ENCODE assay signal across 11 mouse cellular contexts in the genomic region with DNA sequence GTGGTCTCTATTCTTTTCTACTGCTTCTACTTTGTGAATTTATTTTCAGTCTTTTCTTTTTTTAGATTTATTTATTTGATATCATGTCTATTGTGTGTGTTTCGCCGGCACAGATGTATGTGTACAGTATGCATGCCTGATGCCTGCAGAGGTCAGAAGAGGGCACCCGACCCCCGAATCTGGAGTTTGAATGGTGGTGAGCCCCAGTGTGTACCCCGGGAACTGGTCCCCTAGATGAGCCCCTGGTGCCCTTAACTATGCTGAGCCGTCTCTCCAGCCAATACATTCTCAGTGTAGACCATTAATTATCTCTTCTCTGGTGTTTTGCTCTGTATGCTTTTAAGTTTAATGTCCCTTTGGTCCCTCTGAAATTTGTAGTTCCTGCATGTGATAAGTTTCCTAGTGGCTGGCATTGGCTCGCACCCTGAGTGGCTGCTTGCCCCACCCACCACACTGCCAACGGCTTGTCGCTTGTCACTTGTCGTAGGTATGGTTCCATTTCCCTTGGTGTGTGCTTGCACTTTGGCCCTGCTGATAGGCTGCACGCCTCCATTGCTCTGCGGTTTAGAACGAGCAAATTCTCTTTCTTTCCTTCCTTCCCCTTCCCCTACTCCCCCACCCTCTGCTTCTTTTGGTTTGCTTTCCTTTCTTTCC. TPM values are rescaled to one million over a fixed set of nuclear protein-coding genes. Genes with fewer than 3 reads are reported as not detected.
DNase-seq lines count a peak whose midpoint lies in the region; ATAC-seq and TF ChIP-seq lines count a peak whose summit lies in the region.
"Had no signal": no experiment of that assay in that cellular context is flagged by ENCODE, and none has a peak within 500 bp of the region (broad histone marks: within the 10 kb centered on the region; RNA-seq: fewer than 3 reads in every experiment).

No protein-coding gene starts in this region.

- DNase-seq in heart, embryonic 10.5 days (ENCODE audit: low spot score) = no peak
- DNase-seq in heart, postnatal 4 days = no peak
- DNase-seq in midbrain, embryonic 10.5 days (ENCODE audit: low spot score) = no peak
- no peak for DNase-seq in midbrain, embryonic 14.5 days
- DNase-seq in liver, embryonic 13.5 days = no peak
- DNase-seq in stomach, postnatal 0 days (ENCODE audit: low spot score) = peak; percentile 80
- DNase-seq in layer of hippocampus, adult 11-12 months (ENCODE audit: low spot score) = no peak
- no peak for DNase-seq in right cerebral cortex, postnatal 4 days

- TF ChIP-seq EP300 in stomach, postnatal 0 days (optimal IDR thresholded peaks at IDR 0.05) = no peak

- no peak overlapping the region for H3K9ac ChIP-seq in midbrain, embryonic 14.5 days (replicated peaks; ENCODE audit: low read length)
- no peak overlapping the region for H3K9ac ChIP-seq in liver, embryonic 13.5 days
- no peak overlapping the region for H3K9ac ChIP-seq in stomach, postnatal 0 days (ENCODE audit: low read length)

- no peak for ATAC-seq in midbrain, embryonic 14.5 days (ENCODE audit: low FRiP score, low TSS enrichment)
- peak; percentile 22; the same call in 1 of the 2 replicates for ATAC-seq in liver, embryonic 13.5 days (ENCODE audit: low read depth)
- ATAC-seq in stomach, postnatal 0 days (ENCODE audit: low FRiP score, low TSS enrichment) = peak; percentile 43; the same call in 1 of the 2 replicates
- ATAC-seq: inflammation-experienced regulatory T-cells, adult 6 months had no signal

- no peaks in the 10 kb centered on the region for H3K27me3 ChIP-seq in heart, embryonic 10.5 days (ENCODE audit: insufficient read depth, poor library complexity, severe bottlenecking)
- no peaks in the 10 kb centered on the region for H3K27me3 ChIP-seq in midbrain, embryonic 10.5 days (ENCODE audit: low read depth, poor library complexity, severe bottlenecking)
- H3K27me3 ChIP-seq in midbrain, embryonic 14.5 days (ENCODE audit: control insufficient read depth, insufficient read depth, low read length) = no peaks in the 10 kb centered on the region
- H3K27me3 ChIP-seq in liver, embryonic 13.5 days = no peaks in the 10 kb centered on the region
- H3K27me3 ChIP-seq in stomach, postnatal 0 days (ENCODE audit: control insufficient read depth, insufficient read depth, low read length) = no peaks in the 10 kb centered on the region

- H3K4me3 ChIP-seq in heart, embryonic 10.5 days = no peak overlapping the region
- no peak overlapping the region for H3K4me3 ChIP-seq in midbrain, embryonic 10.5 days
- no peak overlapping the region for H3K4me3 ChIP-seq in midbrain, embryonic 14.5 days (replicated peaks; ENCODE audit: low read depth, low read length)
- H3K4me3 ChIP-seq in liver, embryonic 13.5 days (replicated peaks) = no peak overlapping the region
- H3K4me3 ChIP-seq in stomach, postnatal 0 days (ENCODE audit: low read depth, low read length) = no peak overlapping the region
- H3K4me3 ChIP-seq: erythroblast, embryonic 14.5 days; limb, embryonic 10.5 days had no signal

- no peak for TF ChIP-seq CTCF in stomach, postnatal 0 days (IDR thresholded peaks at IDR 0.05; ENCODE audit: low read depth)

- WGBS in heart, embryonic 10.5 days = 66% methylated on average over 13 of the region's 13 CpGs
- 90% methylated on average over 13 of the region's 13 CpGs for WGBS in midbrain, embryonic 10.5 days
- WGBS in midbrain, embryonic 14.5 days = 89% methylated on average over 13 of the region's 13 CpGs
- 35% methylated on average over 13 of the region's 13 CpGs for WGBS in liver, embryonic 13.5 days (ENCODE audit: insufficient replicate concordance)
- 60% methylated on average over 13 of the region's 13 CpGs for WGBS in stomach, postnatal 0 days

- H3K9me3 ChIP-seq in heart, embryonic 10.5 days = no peaks in the 10 kb centered on the region
- H3K9me3 ChIP-seq in midbrain, embryonic 10.5 days (replicated peaks) = no peaks in the 10 kb centered on the region
- no peaks in the 10 kb centered on the region for H3K9me3 ChIP-seq in midbrain, embryonic 14.5 days (ENCODE audit: control insufficient read depth, low read length)
- no peaks in the 10 kb centered on the region for H3K9me3 ChIP-seq in liver, embryonic 13.5 days (replicated peaks)
- no peaks in the 10 kb centered on the region for H3K9me3 ChIP-seq in stomach, postnatal 0 days (ENCODE audit: control insufficient read depth, low read length)
- H3K9me3 ChIP-seq: limb, embryonic 10.5 days had no signal

- peak overlapping the region; percentile 73 for H3K27ac ChIP-seq in heart, embryonic 10.5 days
- H3K27ac ChIP-seq in midbrain, embryonic 10.5 days (replicated peaks) = peak overlapping the region; percentile 58
- H3K27ac ChIP-seq in midbrain, embryonic 14.5 days (replicated peaks; ENCODE audit: low read depth, low read length) = no peak overlapping the region
- peak overlapping the region; percentile 65 for H3K27ac ChIP-seq in liver, embryonic 13.5 days
- peak overlapping the region; percentile 64 for H3K27ac ChIP-seq in stomach, postnatal 0 days (replicated peaks)

- 0 out of 2 replicates have a peak, but pooled peaks cover 4% of the 10 kb centered on the region for H3K36me3 ChIP-seq in heart, embryonic 10.5 days
- peaks cover 20% of the 10 kb centered on the region; the same call in 1 of the 2 replicates for H3K36me3 ChIP-seq in midbrain, embryonic 10.5 days
- H3K36me3 ChIP-seq in midbrain, embryonic 14.5 days (ENCODE audit: control insufficient read depth, insufficient read depth, low read length) = 0 out of 2 replicates have a peak, but pooled peaks cover 16% of the 10 kb centered on the region
- peaks cover 25% of the 10 kb centered on the region for H3K36me3 ChIP-seq in liver, embryonic 13.5 days
- no peaks in the 10 kb centered on the region for H3K36me3 ChIP-seq in stomach, postnatal 0 days (ENCODE audit: control insufficient read depth, insufficient read depth, low read length)

- no peak overlapping the region for H3K4me2 ChIP-seq in midbrain, embryonic 14.5 days (ENCODE audit: low read length)
- no peak overlapping the region for H3K4me2 ChIP-seq in liver, embryonic 13.5 days
- H3K4me2 ChIP-seq in stomach, postnatal 0 days (replicated peaks; ENCODE audit: low read depth) = no peak overlapping the region

- H3K4me1 ChIP-seq in heart, embryonic 10.5 days = peaks cover 58% of the 10 kb centered on the region
- H3K4me1 ChIP-seq in midbrain, embryonic 10.5 days = peaks cover 68% of the 10 kb centered on the region
- peaks cover 50% of the 10 kb centered on the region for H3K4me1 ChIP-seq in midbrain, embryonic 14.5 days (ENCODE audit: control insufficient read depth, insufficient read depth, low read length)
- H3K4me1 ChIP-seq in liver, embryonic 13.5 days (replicated peaks) = peaks cover 88% of the 10 kb centered on the region
- H3K4me1 ChIP-seq in stomach, postnatal 0 days (replicated peaks; ENCODE audit: control insufficient read depth, insufficient read depth) = peaks cover 30% of the 10 kb centered on the region

RNA-seq across cellular contexts. Expression of a gene that starts 31.7 kb away (rescaled TPM):
- polyA plus RNA-seq in heart, embryonic 10.5 days (2016; fragmentation: Nextera tagmentation; extraction: Ambion mirVana) = 9.6 and 11.6 TPM in 2 replicates
- total RNA-seq in heart, postnatal 4 days (2021) = 10 to 100 TPM; 30.1 to 33.6 TPM
- polyA plus RNA-seq in midbrain, embryonic 10.5 days (2016; fragmentation: Nextera tagmentation; extraction: Ambion mirVana) = 14.3 and 16.7 TPM in 2 replicates
- 29.5 and 31.0 TPM in 2 replicates for polyA plus RNA-seq in midbrain, embryonic 14.5 days (2014; fragmentation: Nextera tagmentation; extraction: Ambion mirVana)
- 6.8 and 7.0 TPM in 2 replicates for polyA plus RNA-seq in liver, embryonic 13.5 days (2015; fragmentation: Nextera tagmentation; extraction: Ambion mirVana)
- 11.1 and 11.4 TPM in 2 replicates for polyA plus RNA-seq in stomach, postnatal 0 days (2015; fragmentation: Nextera tagmentation; extraction: Ambion mirVana)

RNA-seq across cellular contexts. Expression of a gene that starts 55.6 kb away (rescaled TPM):
- 1.3 and 2.3 TPM in 2 replicates for polyA plus RNA-seq in heart, embryonic 10.5 days (2016; fragmentation: Nextera tagmentation; extraction: Ambion mirVana)
- total RNA-seq in heart, postnatal 4 days (2021) = 10 to 100 TPM; 20.0 to 21.3 TPM
- polyA plus RNA-seq in midbrain, embryonic 10.5 days (2016; fragmentation: Nextera tagmentation; extraction: Ambion mirVana) = 3.4 and 3.6 TPM in 2 replicates
- 2.9 and 3.5 TPM in 2 replicates for polyA plus RNA-seq in midbrain, embryonic 14.5 days (2014; fragmentation: Nextera tagmentation; extraction: Ambion mirVana)
- 0.06 and 0.20 TPM in 2 replicates for polyA plus RNA-seq in liver, embryonic 13.5 days (2015; fragmentation: Nextera tagmentation; extraction: Ambion mirVana)
- polyA plus RNA-seq in stomach, postnatal 0 days (2015; fragmentation: Nextera tagmentation; extraction: Ambion mirVana) = 2.0 and 2.2 TPM in 2 replicates
